Mouse (Mus musculus) embryonic stem cell, embryonic (primary cell): ENCODE results near the gene Wsb1.

Source experiments
- CTCF ChIA-PET, 4 experiments: fragments of 300-600 bp in 2 of 4; fragments of 350-600 bp in 2 of 4; sonication (Branson Sonifier 250); formaldehyde crosslinking; loops; one replicate each; lab custom pipeline; 2022; ENCODE audit warnings: inconsistent platforms in 2 of 4; lab: Charles Lee
- POLR2A ChIA-PET, 4 experiments: fragments of 300-600 bp in 2 of 4; fragments of 350-600 bp in 2 of 4; sonication (Branson Sonifier 250); formaldehyde crosslinking; loops; one replicate each; lab custom pipeline; 2022; ENCODE audit warnings: antibody characterized with exemption in 4 of 4, inconsistent platforms in 1 of 4; lab: Charles Lee

Wsb1 gene

GRCm38 (mm10) chr11:79208462-79208861 is 46.0 kb downstream of the Wsb1 start:
- POLR2A ChIA-PET = interaction anchor here in 1 of 4 experiments (0.5 to 1.3 kb wide), 3 partner anchors 8 to 148 kb away, joined by 3 read pairs; no protein-coding TSS in a partner anchor
- CTCF ChIA-PET = interaction anchor here in 2 of 4 experiments (0.8 to 1.5 kb wide), 6 partner anchors 16 to 252 kb away, joined by 3 to 7 read pairs (median 3); no protein-coding TSS in a partner anchor

- ChIA-PET POLR2A (no interaction called here), CTCF (interaction anchor here in 2 of 4 experiments (0.6 to 1.4 kb wide), 3 partner anchors 17 to 251 kb away, joined by 3 to 7 read pairs (median 3); no protein-coding TSS in a partner anchor)
Observed at GRCm38 (mm10) chr11:79207691-79208090, 46.8 kb downstream of the Wsb1 start.

GRCm38 (mm10) chr11:79204444-79204843 is 50.0 kb downstream of the Wsb1 start:
- ChIA-PET POLR2A (interaction anchor here in 2 of 4 experiments (0.7 to 1.6 kb wide), 3 partner anchors 10 to 91 kb away, joined by 3 to 4 read pairs (median 3); no protein-coding TSS in a partner anchor), CTCF (interaction anchor here in 1 of 4 experiments (1.1 kb wide), 1 partner anchor 13 kb away, joined by 4 read pairs; no protein-coding TSS in a partner anchor)

- POLR2A ChIA-PET = interaction anchor here in 3 of 4 experiments (0.6 to 2.9 kb wide), 40 partner anchors 8 to 611 kb away, joined by 3 to 13 read pairs (median 3); partner anchors contain the start of genes Ksr1 (in 1 of the 3) and Nf1 (in 1 of the 3)
- CTCF ChIA-PET = interaction anchor here in 3 of 4 experiments (1.0 to 1.6 kb wide), 4 partner anchors 9 to 151 kb away, joined by 3 to 5 read pairs (median 3); partner anchors contain the start of gene Gm9964 (in 1 of the 3)
Observed at GRCm38 (mm10) chr11:79200502-79200901, 54.0 kb downstream of the Wsb1 start.

- ChIA-PET POLR2A (interaction anchor here in 2 of 4 experiments (1.3 to 2.4 kb wide), 3 partner anchors 10 to 69 kb away, joined by 3 to 6 read pairs (median 4); no protein-coding TSS in a partner anchor), CTCF (interaction anchor here in 1 of 4 experiments (1.6 kb wide), 1 partner anchor 179 kb away, joined by 4 read pairs; no protein-coding TSS in a partner anchor)
Observed at GRCm38 (mm10) chr11:79198562-79198961, 55.9 kb downstream of the Wsb1 start.

- ChIA-PET CTCF (interaction anchor here in 1 of 4 experiments (0.7 to 1.6 kb wide), 3 partner anchors 15 to 179 kb away, joined by 3 to 6 read pairs (median 4); no protein-coding TSS in a partner anchor), POLR2A (interaction anchor here in 2 of 4 experiments (0.6 to 0.7 kb wide), 3 partner anchors 13 to 126 kb away, joined by 3 to 6 read pairs (median 5); no protein-coding TSS in a partner anchor)
Observed at GRCm38 (mm10) chr11:79197846-79198235, 56.6 kb downstream of the Wsb1 start.

GRCm38 (mm10) chr11:79196876-79197845 is 57.3 kb downstream of the Wsb1 start:
- ChIA-PET POLR2A (interaction anchor here in 3 of 4 experiments (0.6 to 0.9 kb wide), 5 partner anchors 12 to 267 kb away, joined by 3 to 6 read pairs (median 3); no protein-coding TSS in a partner anchor), CTCF (interaction anchor here (0.6 to 1.6 kb wide), 11 partner anchors 16 to 839 kb away, joined by 3 to 10 read pairs (median 3); no protein-coding TSS in a partner anchor)

- ChIA-PET POLR2A (interaction anchor here in 2 of 4 experiments (0.6 to 0.9 kb wide), 4 partner anchors 12 to 268 kb away, joined by 3 to 4 read pairs (median 3); no protein-coding TSS in a partner anchor), CTCF (interaction anchor here (0.6 to 1.1 kb wide), 8 partner anchors 17 to 838 kb away, joined by 3 to 10 read pairs (median 3); no protein-coding TSS in a partner anchor)
Observed at GRCm38 (mm10) chr11:79196196-79196869, 58.1 kb downstream of the Wsb1 start.

- ChIA-PET CTCF (interaction anchor here (0.5 to 3.1 kb wide), 17 partner anchors 8 to 573 kb away, joined by 3 to 10 read pairs (median 4); no protein-coding TSS in a partner anchor), POLR2A (interaction anchor here in 1 of 4 experiments (0.7 to 2.0 kb wide), 5 partner anchors 8 to 172 kb away, joined by 3 to 13 read pairs (median 4); no protein-coding TSS in a partner anchor)
Observed at GRCm38 (mm10) chr11:79192176-79192575, 62.3 kb downstream of the Wsb1 start.

GRCm38 (mm10) chr11:79191214-79191613 is 63.3 kb downstream of the Wsb1 start:
- ChIA-PET POLR2A (interaction anchor here in 3 of 4 experiments (0.5 to 2.0 kb wide), 9 partner anchors 9 to 171 kb away, joined by 3 to 13 read pairs (median 4); no protein-coding TSS in a partner anchor), CTCF (interaction anchor here in 2 of 4 experiments (0.5 to 3.1 kb wide), 9 partner anchors 8 to 292 kb away, joined by 3 to 10 read pairs (median 4); no protein-coding TSS in a partner anchor)

GRCm38 (mm10) chr11:79190257-79190656 is 64.2 kb downstream of the Wsb1 start:
- CTCF ChIA-PET = no interaction called here
- POLR2A ChIA-PET = interaction anchor here in 1 of 4 experiments (1.9 kb wide), 1 partner anchor 9 kb away, joined by 6 read pairs; no protein-coding TSS in a partner anchor
